Mouse (Mus musculus) olfactory bulb, adult 2 months (tissue): Measurements from ENCODE around the gene Mpig6b.

Experiments
- CTCF ChIP-seq: fragments of 200-500 bp; IDR thresholded peaks from 2 replicates; pipeline ENCODE4 v1.5.1; 2012; ENCODE audit warnings: low read depth, mild to moderate bottlenecking, low read length, moderate library complexity; ENCODE audit not compliant: insufficient read depth
- POLR2A ChIP-seq: fragments of 200-500 bp; IDR thresholded peaks from 2 replicates; pipeline ENCODE4 v1.6.1; 2012; ENCODE audit warnings: mild to moderate bottlenecking, low read depth, low read length, moderate library complexity; ENCODE audit not compliant: insufficient read depth

DNA sequence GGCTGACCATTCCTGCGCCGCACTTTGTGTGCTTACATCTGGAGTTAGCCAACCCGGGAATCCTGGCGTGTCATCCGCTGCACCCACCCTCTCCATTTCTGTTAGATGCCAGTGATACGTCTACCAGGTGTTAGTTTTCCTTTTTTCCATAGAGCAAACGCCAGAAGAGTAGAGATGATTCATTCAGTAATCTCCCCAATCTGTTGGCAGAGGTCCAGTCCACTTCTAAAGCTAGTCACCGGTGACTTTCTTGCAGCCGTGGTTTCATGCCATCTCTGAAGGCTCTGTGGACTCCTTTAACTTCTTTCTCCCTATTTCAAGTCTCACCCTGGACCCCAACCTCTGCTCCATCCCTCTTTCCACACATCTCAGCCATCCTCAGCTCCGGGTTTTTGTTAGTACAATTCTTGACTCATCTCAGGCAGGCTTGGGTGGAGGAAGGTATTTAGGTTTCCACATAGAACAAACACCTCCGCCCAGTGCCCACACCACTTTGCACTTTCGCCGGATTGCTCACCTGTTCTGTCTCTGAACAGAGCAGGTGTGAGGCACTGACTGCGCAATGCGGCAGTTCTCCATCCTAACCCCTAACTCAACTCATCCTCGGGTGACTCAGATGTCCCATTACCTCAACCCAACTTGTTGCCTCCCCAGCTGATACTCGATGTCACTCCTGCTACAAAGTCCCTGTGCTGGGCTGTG, 2.4 kb upstream of the Mpig6b start:
- TF ChIP-seq POLR2A (no peak), CTCF (no peak)
